Mouse (Mus musculus) pancreas, adult 10 weeks (tissue): Measurements from ENCODE around the gene Gm11099. TPM values are rescaled to one million over a fixed set of nuclear protein-coding genes. Genes with fewer than 3 reads are reported as not detected.

Source experiments
- polyA plus RNA-seq: library from polyadenylated mRNA; stranded (reverse); fragments of 350-450 nt; fragmentation: Illumina TruSeq; extraction: RNeasy Lipid Tissue Mini Kit (QIAGEN cat#74804); gene quantifications from one replicate; pipeline ENCODE4 v1.2.3, GENCODE M21; 2015; ENCODE audit warnings: low read depth, low replicate concordance; ENCODE audit not compliant: insufficient read depth

The Gm11099 gene
- not detected for polyA plus RNA-seq

GRCm38 (mm10) chr2:58859134-58859533 is at the start of gene Gm11099:
Gene Gm11099, plus strand, starts transcription at chr2:58859434.

